Mouse (Mus musculus): ENCODE results near the gene Tmem59. TPM values are rescaled to one million over a fixed set of nuclear protein-coding genes. Genes with fewer than 3 reads are reported as not detected.

The Tmem59 gene
- polyA plus RNA-seq (2012; rRNA removed; ENCODE audit: low replicate concordance), result 289 and 327 TPM in 2 replicates

GRCm38 (mm10) chr4:107178182-107178829 is at the start of gene Tmem59:
Gene Tmem59, plus strand, starts transcription at chr4:107178399.

GRCm38 (mm10) chr4:107178830-107179490 is 761 bp downstream of the Tmem59 start, which contains the start of gene Tceanc2:
Gene Tceanc2, minus strand, starts transcription at chr4:107179116.

GRCm38 (mm10) chr4:107208880-107209279 is 30.7 kb downstream of the Tmem59 start, which contains the start of gene Ldlrad1:
Gene Ldlrad1, plus strand, starts transcription at chr4:107209180.

Other genes starting within 250 kb of the Tmem59 start
- gene Mrpl37, start 111.5 kb upstream of the Tmem59 start, polyA plus RNA-seq (2012; rRNA removed; ENCODE audit: low replicate concordance), result 95.8 and 97.0 TPM in 2 replicates
- 15.4 and 16.7 TPM in 2 replicates for gene Cyb5rl, start 111.4 kb upstream of the Tmem59 start, polyA plus RNA-seq (2012; rRNA removed; ENCODE audit: low replicate concordance)
- 0.23 TPM in 1 of 2 replicates, not detected in the other for gene Cdcp2, start 81.5 kb upstream of the Tmem59 start, polyA plus RNA-seq (2012; rRNA removed; ENCODE audit: low replicate concordance)
- gene Tceanc2, start 717 bp downstream of the Tmem59 start, polyA plus RNA-seq (2012; rRNA removed; ENCODE audit: low replicate concordance), result 7.2 and 10.3 TPM in 2 replicates
- gene Ldlrad1, start 30.8 kb downstream of the Tmem59 start, polyA plus RNA-seq (2012; rRNA removed; ENCODE audit: low replicate concordance), result 0.14 and 0.57 TPM in 2 replicates
- 9.7 and 23.8 TPM in 2 replicates for gene Lrrc42, start 75.1 kb downstream of the Tmem59 start, polyA plus RNA-seq (2012; rRNA removed; ENCODE audit: low replicate concordance)
- 4.3 and 5.1 TPM in 2 replicates for gene Hspb11, start 75.2 kb downstream of the Tmem59 start, polyA plus RNA-seq (2012; rRNA removed; ENCODE audit: low replicate concordance)
- 1.9 TPM in 1 of 2 replicates, not detected in the other for gene Dio1, start 128.8 kb downstream of the Tmem59 start, polyA plus RNA-seq (2012; rRNA removed; ENCODE audit: low replicate concordance)
- 54.9 and 64.7 TPM in 2 replicates for gene Yipf1, start 136.0 kb downstream of the Tmem59 start, polyA plus RNA-seq (2012; rRNA removed; ENCODE audit: low replicate concordance)
- gene Ndc1, start 189.4 kb downstream of the Tmem59 start, polyA plus RNA-seq (2012; rRNA removed; ENCODE audit: low replicate concordance), result 28.2 and 29.9 TPM in 2 replicates